Mouse (Mus musculus) embryonic fibroblast, embryonic 13.5 days (primary cell): ENCODE measurements around the gene Anxa6. TPM values are rescaled to one million over a fixed set of nuclear protein-coding genes. Genes with fewer than 3 reads are reported as not detected.

Experiments
- H3K27ac ChIP-seq: 2 replicates; pipeline ENCODE4 v1.5.1; 2012; ENCODE audit warnings: low read length, control low read depth, inconsistent platforms; ENCODE audit not compliant: insufficient read depth
- H3K4me1 ChIP-seq: 2 replicates; pipeline ENCODE4 v1.6.1; 2011; ENCODE audit warnings: low read length; ENCODE audit not compliant: control insufficient read depth, insufficient read depth
- H3K4me3 ChIP-seq: 2 replicates; pipeline ENCODE4 v1.5.1; 2011; ENCODE audit warnings: mild to moderate bottlenecking, control low read depth, low read length; ENCODE audit not compliant: insufficient read depth
- CTCF ChIP-seq: IDR thresholded peaks from 2 replicates; pipeline ENCODE4 v1.5.1; 2011; ENCODE audit warnings: mild to moderate bottlenecking, control low read depth, low read length, moderate library complexity, borderline replicate concordance; ENCODE audit not compliant: insufficient read depth
- POLR2A ChIP-seq: IDR thresholded peaks from 2 replicates; pipeline ENCODE4 v1.6.1; 2011; ENCODE audit warnings: low read depth, mild to moderate bottlenecking, control low read depth, low read length, moderate library complexity
- polyA plus RNA-seq: library from polyadenylated mRNA; stranded (reverse); fragments of >200 nt; gene quantifications from 2 replicates; pipeline ENCODE4 v1.2.4, GENCODE M21; 2011; ENCODE audit warnings: low read depth; ENCODE audit not compliant: missing spikeins, insufficient read length

Gene Anxa6
- polyA plus RNA-seq, 1 experiment = 288 TPM

GRCm38 (mm10) chr11:54931405-54932093, 101.7 kb downstream of the Anxa6 start:
- Histone ChIP-seq H3K27ac (no peak overlapping the region), H3K4me1 (peaks cover 7% of the 10 kb centered on the region), H3K4me3 (no peak overlapping the region)
- TF ChIP-seq POLR2A (no peak), CTCF (peak; percentile 64; the same call in 1 of the 2 replicates)

- Histone ChIP-seq H3K4me1 (no peaks in the 10 kb centered on the region), H3K4me3 (no peak overlapping the region), H3K27ac (no peak overlapping the region)
- TF ChIP-seq POLR2A (no peak), CTCF (peak; percentile 71)
Measured at GRCm38 (mm10) chr11:54930318-54930979, 102.8 kb downstream of the Anxa6 start.

- H3K4me3 ChIP-seq = no peak overlapping the region
- H3K27ac ChIP-seq = no peak overlapping the region
- TF ChIP-seq CTCF (no peak), POLR2A (no peak)
Measured at GRCm38 (mm10) chr11:54929744-54930143, 103.5 kb downstream of the Anxa6 start.

GRCm38 (mm10) chr11:54929290-54929689, 104.0 kb downstream of the Anxa6 start:
- H3K4me1 ChIP-seq = no peaks in the 10 kb centered on the region
- TF ChIP-seq POLR2A (no peak), CTCF (no peak)
- H3K4me3 ChIP-seq = no peak overlapping the region
- H3K27ac ChIP-seq = no peak overlapping the region

More at GRCm38 (mm10) chr11:54929744-54930143, 103.5 kb downstream of the Anxa6 start:
- no peaks in the 10 kb centered on the region for H3K4me1 ChIP-seq

Other genes with a start within 250 kb of the Anxa6 start
- 37.1 and 38.4 TPM in 2 replicates for gene Cdc42se2, start 245.8 kb downstream of the Anxa6 start, polyA plus RNA-seq
- 8.7 and 15.9 TPM in 2 replicates for gene Lyrm7, start 172.5 kb downstream of the Anxa6 start, polyA plus RNA-seq
- 330 and 372 TPM in 2 replicates for gene Hint1, start 167.1 kb downstream of the Anxa6 start, polyA plus RNA-seq
- 58.7 and 65.8 TPM in 2 replicates for gene Gpx3, start 131.0 kb downstream of the Anxa6 start, polyA plus RNA-seq
- 14.4 and 18.4 TPM in 2 replicates for gene Tnip1, start 70.5 kb downstream of the Anxa6 start, polyA plus RNA-seq
- gene Ccdc69, start 44.7 kb upstream of the Anxa6 start, polyA plus RNA-seq = 0.43 and 0.61 TPM in 2 replicates
- 16.9 and 20.6 TPM in 2 replicates for gene Gm2a, start 64.7 kb upstream of the Anxa6 start, polyA plus RNA-seq
- not detected in 2 replicates for gene Slc36a3, start 118.3 kb upstream of the Anxa6 start, polyA plus RNA-seq
- not detected in 2 replicates for gene Slc36a2, start 151.6 kb upstream of the Anxa6 start, polyA plus RNA-seq
- 15.4 and 15.7 TPM in 2 replicates for gene Slc36a1, start 170.9 kb upstream of the Anxa6 start, polyA plus RNA-seq